Mouse (Mus musculus) ZHBTc4 (cell line): ENCODE data around the gene Rad51b.

Experiments used
- DNase-seq: peaks from one replicate; pipeline ENCODE4 v3.0.0-alpha.2; 2011; ENCODE audit warnings: low read depth, low spot score

The Rad51b gene

DNA sequence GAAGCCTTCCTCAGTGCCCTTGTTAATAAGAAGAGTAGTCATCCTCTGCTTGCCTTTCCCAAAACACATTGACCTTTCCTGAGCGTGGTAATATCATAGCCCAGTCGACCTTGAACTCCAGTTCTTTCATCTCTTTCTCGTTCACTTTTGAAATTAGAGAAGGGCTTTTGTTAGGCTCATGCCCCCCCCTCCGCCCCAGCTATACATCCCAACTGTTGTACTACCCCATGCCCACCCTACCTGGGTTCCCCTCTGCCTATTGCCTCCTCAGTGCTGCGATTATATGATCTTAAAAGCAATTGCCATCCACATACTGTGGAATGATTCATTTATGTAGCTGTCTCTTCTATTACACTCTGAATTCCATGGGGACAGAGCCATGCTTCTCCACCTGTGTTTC lies 193.5 kb downstream of the Rad51b start:
- no peak for DNase-seq

DNA sequence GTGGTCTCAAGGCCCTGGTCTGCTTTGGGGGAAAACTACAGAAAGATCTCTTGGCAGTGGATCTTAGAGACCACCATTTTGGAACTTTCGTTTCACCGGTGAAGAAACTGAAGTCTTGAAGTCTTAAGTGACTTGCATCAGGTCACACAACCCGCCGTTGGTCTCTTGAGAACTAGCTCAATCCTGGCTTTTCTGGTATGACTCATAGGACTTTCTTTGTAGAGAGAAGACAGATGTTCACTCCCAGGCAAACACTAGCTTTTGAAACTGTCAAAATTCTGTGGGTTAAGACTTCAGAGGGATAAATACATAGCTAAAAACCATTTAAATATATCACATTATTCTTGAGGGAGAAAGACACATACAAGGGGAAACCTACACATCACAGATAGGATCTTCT lies 195.1 kb downstream of the Rad51b start:
- DNase-seq: no peak

DNA sequence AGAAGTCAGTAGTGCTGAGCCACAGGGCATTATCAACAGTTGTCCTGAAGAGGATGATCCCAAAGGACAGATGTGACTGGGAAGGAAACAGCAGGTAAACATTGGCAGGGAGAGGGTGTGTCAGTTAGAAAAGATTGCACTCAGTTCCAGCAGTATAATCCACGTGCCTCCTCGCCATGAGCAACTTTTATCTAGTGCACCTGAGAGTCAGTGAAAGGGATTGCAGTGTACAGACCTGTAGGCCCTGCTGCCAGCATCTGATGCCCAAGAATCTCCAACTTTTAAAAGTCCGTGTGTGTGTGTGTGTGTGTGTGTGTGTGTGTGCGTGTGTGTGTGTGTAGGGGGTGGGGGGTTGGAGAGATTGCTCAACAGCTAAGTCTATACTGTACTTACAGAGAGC lies 195.5 kb downstream of the Rad51b start:
- DNase-seq: no peak

DNA sequence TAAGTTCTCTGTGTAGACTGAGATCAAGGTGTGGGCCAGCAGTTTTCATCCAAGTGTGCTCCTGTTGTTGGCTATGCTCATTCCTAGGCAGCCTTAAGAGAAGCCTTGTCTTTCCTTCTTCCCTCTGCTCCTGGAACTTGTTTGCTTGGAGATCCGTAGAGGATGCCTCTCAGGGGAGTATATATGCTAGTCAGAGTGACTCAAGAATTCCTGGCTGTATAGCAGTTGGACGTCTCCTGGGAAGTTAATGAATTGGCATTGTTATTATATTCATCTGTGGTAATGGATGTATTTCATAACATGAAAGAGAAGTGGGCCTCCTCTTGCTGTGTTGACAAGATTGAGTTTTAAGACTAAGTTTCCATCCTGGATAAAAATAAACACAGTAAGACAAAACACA lies 196.4 kb downstream of the Rad51b start:
- DNase-seq: no peak

DNA sequence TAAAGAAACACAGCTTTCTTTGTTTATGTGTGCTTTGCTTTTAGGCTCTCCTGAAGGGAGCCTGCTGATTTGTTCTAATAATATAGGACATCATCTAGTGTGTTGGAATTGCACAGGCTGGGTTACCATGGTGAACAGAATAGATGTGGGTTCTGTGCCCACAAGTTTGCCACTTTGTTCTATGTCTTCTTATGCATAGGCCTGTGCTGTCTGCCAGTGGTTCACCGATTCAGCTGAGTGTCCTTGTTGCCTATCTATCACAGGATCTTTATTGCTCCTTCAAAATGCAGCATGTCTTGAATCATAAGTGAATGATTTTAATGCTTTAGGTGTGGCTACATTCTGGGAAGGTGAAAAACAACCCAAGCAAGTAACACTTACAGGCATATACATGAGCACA lies 201.2 kb downstream of the Rad51b start:
- no peak for DNase-seq

DNA sequence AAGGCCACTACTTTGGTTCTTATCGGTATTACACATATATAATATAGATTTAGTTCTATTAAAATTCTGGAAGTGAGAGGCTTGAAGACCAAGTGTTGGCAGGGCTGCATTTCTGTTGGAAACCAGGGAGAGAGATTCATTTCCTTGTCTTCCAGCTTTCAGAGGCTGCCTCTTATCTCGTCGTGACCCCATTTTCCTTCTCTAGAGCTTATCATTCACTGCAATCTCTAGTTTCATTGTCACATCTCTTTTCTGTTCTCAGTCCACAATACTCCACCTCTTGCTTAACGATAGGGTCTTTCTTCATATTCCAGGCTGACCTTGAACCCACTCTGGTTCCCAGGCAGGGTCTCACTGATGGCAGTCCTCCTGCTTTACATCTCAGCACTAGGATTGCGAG lies 202.7 kb downstream of the Rad51b start:
- DNase-seq: no peak

DNA sequence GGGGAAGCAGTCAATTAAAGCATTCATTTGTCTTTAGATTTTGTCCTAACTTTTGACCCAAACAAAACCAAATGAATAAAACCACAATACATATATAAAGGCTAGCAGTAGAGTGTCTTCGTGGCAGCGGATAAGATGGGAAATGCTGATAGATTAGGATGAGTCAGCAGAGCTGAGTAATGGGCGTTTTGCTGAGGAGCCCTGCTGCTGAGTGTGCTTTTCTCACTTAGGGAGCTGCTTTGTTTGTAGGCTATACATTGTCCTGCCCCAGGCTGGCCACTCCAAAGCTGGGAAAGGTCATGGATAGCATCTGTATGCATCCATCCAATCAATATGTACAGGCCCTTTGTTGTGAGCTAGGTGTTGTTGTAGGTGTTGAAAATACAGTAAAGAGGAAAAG lies 204.8 kb downstream of the Rad51b start:
- peak; percentile 7 for DNase-seq

DNA sequence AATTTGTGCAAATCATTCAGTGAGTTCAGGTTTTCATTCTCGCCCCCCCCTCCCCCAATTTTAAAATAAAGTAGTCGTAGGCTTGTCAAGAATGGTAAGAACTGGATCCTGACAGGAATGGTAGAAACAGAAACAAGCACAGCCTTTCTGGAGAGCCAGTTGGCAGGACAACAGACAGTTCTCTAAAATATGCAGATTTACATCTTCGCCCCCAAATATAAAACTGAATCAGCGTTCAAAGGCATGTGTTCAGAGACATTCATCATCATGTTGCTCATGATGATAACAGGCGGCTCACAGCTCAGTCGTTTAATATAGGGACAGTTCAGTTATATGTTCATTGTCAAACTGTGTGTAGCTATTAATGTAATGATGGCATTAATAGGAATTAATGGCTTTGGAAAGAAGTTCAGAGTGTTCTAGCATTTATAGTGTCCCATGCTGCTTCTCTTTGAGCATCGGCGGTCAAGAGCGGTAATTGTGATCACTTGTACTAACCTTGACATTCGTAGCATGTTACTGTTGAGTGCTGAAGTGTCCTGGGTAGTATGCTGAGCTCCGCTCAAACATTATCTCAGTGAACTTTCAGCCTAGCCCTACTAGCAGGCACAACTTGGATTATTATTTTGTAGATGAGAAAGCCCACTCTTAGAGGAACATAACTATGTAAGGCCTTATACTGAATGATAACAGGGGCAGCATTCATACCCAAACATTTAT lies 205.9 kb downstream of the Rad51b start:
- DNase-seq: no peak

DNA sequence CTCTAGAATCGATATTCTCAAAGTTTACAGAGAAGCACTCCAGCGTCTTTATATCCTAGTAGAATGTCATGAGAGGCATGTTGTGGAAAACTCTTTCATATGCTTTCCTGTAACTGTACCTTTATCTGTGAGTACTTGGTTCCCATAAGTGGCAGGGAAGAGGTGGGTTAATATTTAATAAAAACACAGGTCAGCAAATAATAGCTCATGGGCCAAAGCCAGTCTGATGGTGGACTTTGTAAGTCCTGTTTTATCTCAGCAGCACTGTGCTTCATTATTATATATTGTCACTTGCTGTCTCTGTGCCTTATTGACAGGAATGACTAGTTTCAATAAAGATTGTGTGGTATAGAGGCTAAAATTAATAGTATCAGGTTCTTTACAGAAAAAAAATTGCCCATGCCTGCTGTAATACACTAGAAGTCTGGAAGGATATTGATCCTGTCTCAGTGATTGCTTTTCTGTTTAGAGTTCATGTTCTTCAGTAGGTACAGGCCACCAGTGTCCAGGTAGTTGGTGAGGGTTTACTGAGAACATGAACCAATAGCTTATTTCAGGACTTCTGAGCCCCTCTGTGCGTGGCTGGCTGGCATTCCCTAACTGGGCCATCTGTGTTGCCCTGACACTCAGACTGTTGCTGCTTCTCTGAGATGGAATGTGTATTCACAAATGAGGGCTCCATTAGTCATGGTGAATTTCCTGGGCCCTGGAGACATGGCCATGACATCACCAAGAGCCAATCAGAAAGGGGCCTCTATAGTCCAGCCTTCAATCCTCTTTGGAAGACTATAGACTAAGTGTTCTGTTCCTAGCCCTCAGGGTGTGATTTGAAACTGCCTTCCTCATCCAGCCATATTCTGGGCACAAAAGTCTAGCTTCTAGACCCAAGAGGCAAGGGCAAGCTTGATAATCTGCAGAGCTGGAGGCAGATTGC lies 206.8 kb downstream of the Rad51b start:
- DNase-seq: peak; percentile 25

DNA sequence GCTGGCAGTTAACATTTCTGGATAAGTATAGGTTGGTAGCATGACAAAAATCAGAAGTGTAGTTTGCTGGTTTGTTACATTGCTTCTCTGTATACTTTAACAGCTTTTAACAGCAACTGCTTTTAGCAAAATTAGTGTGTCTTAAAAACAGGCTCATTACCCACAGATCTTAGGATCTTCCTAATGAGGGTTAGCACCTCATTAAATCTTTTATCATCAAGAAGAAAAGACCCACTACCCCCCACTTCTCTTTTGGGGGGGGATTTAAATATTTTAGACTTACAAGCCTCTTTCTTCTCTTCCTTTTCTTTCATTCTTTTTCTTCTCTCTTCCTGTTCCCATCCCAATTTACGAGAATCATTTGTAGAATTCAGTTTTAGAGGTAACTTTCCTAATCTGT lies 207.6 kb downstream of the Rad51b start:
- no peak for DNase-seq

DNA sequence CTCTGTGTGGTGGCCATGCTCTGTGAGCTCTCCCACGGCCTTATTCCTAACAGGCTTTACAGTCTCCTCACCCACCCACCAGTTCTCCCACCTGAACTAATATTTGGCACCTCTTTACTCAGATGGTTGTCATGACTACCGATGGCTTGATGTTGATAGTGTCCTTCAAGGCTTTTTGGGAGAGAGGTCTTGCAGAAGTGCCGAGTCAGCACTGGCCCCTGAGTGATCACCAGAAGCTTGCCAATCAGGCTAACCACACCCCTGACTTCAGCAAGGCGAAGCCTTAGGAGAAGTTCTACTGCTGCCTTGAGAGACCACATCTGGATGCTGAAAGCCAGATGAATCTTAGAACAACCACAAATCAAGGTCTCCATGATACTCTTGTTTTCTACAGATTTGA lies 209.3 kb downstream of the Rad51b start:
- DNase-seq: no peak

DNA sequence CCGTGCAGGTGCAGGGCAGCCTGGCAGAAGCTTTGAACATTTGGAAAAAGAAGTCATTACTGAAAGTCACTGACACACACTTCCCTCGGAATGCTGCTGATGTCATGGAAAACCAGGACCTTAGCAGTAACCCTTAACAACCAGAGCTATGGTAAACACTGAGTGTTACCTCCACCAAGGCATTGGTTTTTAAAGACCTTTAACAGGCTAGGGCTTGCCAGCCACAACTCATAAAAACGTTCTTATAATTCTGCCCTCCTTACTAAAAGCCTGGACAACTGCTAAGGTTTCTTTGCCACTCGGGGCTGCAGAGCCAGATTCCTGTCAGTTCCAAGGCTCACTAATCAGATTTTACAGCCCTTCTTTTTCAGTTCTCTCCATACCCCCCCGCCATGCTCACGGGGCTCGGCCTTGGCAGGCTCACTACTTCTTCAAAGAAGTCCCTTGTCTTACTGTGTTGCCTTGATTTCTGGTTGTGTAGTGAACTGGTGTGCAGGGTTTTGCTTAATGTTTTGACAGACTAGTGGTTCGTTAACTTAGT lies 210.1 kb downstream of the Rad51b start:
- no peak for DNase-seq

DNA sequence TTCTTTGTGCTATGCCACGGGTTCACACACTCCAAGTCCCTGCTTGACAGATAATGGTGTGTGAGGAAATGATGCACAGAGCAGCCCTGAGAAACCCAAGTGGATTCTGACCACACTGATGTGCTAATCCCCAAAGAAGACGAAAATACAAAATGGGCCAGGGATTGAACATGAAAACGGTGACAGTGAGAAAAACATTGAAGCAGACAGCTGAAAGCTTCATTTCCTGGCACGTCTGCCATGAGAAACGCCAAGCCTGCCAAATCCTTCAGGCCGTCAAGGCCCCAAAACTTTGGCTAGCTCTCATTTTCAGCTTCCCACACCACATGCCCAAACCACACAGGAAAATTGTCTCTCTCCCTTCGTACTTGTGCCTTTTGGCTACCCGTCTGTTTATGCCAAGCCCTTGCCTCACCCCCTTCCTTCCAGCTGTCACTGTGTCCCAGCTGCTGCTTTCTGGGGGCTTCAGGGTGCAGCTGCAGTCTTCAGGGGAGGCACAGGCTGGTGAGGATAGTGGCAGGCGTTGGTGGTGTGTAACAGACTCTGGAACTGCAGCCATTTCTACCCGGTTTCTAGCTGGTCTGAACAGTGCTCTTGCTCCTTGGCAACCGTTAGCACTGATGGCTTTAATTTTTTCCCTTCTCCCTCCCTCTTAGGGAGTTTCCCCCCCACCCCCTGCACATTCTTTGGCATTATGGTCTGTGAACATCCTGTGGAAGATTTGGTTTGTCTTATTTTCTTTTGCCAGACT lies 214.5 kb downstream of the Rad51b start:
- no peak for DNase-seq

DNA sequence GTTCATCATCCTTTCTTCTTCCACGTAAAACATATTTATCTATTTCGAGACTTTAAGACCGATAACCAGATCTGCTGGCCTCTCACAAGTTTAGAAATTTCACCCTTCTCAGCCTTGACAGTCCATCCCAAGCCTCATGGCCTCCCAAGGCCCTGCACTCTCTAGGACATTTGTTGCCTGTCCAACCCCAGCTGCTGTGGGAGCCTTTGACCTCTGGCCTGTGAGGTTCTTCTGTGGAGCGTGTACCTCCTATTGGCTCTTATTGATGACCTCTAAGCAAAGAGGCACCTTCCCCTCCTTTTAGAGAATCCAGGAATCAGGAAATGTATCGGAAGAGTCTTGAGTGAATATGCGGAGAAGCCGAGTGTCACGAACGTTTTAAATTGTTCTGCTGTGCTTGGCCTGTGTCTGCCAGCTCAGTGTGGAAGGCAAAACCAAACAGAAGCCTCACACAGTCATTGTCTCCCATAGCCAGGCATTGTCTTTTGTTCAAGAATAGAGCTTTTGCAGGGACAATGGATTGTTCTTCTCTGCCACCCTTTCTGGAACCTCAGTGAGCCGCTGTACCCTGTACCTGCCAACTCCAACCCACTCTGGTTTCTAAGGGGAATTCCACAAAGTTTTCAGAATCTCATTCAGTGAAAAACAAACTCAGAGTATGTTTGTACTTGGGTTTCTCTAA lies 215.3 kb downstream of the Rad51b start:
- DNase-seq: peak; percentile 21

DNA sequence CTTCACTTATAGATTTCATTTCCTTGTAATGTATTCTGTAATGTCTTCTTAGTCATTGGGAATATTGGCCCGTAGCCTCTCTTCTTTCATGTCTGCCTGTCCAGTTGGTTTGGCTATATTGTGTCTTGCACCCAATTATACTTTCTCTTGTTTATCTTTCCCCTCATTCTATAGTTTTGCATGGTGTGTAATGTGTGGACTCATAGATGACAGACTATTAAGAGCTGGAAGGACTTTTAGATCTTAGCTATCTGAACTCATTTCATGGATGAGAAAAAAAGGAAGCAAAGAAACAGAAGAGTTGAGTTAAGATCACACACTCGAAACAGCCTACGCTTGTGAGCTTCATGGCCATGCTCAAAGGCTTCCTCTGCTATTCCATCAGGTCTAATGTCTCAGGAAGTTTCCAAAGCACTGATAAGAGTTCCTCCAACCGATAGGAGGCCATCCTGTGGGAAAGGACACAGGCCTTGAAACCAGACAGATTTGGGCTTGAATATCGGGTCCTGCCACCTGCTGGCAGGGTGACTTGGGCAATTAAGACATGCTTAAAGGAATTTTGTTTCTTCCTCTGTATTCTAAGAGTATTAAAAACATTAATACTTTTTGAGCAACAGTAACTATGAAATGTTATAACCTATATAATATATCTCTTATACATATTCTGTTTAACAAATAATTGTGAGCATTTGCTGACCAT lies 216.1 kb downstream of the Rad51b start:
- no peak for DNase-seq

DNA sequence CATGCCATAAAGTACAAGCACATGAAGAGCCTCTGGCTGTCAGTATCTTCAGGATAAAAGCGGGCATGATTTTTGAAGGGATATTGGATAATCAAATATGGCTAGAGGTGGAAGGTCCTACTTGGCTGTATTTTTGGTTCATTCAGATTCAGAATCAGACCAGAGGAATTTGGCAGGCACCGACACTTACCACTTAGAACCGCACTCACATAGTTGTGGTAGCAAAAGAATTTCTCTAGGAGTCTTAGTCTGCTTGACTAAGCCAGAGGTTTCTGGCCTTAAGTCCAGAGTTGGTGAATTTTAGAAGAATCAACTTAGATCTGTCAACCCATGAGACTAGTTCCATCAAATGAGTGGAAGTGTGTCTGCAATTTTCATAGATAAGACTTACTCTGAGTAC lies 217.6 kb downstream of the Rad51b start:
- DNase-seq: no peak

DNA sequence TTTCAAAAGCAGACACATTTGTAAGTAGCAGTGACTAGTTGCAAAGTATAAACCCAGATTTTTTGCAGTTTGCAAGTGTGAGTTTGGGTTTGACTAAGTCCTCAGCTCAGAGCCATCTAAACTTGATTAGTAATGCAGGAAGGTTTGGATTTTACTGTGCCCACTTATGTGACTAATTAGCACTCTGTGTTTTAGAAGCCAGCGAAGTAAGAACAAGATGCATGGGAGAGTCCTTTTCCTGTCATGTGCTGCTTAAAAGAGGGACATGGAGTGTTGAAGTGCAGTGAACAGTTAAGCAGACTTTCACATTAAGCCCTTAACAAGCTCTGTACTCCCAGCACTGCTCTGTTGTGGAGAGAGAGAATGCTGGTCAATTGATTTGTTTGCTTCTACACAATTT lies 225.3 kb downstream of the Rad51b start:
- DNase-seq: no peak

DNA sequence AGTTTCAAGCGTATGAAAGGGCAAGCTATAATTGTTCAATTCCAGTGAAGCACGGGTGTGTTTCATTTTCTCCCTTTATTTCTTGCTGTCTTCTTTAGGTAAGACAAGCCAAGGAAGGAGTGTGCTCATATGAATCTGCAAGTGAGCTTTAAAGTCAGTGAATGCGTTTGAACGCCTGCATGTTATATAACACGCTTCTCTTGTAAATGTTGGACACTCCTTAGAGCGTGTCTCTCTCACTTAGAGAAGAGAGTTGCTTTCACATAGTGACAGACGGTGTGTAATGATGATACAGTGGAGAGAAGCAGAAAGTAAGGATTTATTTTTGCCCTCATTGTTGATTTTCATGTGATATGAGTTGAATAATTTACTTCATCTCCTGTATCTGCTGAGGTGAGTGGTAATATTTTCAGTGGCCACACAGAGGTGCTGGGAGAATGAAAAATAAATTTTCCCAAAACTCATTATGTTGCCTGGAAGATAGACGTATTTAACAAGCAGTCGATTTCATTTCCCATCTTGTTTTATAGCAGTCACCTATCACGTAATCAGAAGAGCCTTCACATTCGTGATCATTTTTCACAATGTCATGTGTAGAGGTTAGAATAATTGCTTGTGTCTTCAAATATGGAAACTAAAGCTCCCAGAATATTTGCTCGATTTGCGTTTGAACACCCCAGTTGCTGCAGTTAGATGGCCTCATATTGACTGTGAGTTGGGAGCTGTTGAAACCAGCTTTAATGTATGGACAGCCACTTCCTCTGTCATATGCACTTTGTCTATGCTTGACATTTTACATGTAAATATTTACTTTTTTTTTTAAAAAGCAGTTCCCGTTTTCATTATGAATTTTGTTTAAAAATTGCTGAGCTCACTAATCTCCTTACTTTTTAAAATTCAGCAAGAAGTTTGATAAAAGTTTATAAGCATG lies 228.1 kb downstream of the Rad51b start:
- no peak for DNase-seq

DNA sequence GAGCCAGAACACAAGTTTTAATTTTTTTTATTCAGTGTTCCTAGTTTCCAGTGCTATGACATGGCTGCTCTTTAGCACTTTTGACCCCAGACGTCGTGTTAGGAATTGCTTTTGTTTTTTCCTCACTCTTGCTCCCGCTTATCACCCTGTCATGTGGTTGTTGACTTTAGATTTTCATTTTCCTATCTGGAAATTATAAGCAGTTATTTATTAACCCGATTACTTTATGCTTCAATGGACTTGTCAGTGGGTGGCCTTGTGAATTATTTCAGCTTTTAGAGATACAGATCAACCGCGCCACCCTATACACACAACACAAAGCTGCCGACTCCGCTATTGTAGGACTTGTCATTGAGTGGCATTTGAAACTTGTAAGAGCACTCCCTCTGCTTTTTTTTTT lies 228.8 kb downstream of the Rad51b start:
- no peak for DNase-seq

DNA sequence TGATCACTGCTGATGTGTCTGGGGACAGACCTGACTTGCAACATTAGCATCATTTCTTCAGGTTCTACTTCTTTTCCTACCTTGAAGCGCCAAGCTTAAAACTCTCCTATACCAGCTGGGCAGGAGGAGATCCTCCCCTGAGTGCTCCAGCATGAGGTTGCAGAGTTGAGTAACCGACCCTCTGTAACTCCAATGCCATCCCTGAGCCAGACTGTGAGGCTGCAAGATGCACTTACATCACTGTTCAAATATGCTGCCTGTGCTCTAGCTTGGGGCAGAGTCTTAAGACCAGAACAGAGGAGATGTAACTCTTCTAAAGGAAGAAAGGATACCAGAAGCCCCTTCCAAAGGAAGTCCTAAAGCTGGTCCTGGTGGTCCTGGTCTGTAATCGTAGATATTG lies 230.1 kb downstream of the Rad51b start:
- no peak for DNase-seq
